Mouse (Mus musculus) ZHBTc4 (cell line): Measurements from ENCODE around the gene Cyp1b1.
A peak's percentile ranks its signal among the peaks of the same experiment; 100 is the strongest.

Source experiments
- DNase-seq: peaks from one replicate; pipeline ENCODE4 v3.0.0-alpha.2; 2011; ENCODE audit warnings: low read depth, low spot score

Cyp1b1 gene

DNA sequence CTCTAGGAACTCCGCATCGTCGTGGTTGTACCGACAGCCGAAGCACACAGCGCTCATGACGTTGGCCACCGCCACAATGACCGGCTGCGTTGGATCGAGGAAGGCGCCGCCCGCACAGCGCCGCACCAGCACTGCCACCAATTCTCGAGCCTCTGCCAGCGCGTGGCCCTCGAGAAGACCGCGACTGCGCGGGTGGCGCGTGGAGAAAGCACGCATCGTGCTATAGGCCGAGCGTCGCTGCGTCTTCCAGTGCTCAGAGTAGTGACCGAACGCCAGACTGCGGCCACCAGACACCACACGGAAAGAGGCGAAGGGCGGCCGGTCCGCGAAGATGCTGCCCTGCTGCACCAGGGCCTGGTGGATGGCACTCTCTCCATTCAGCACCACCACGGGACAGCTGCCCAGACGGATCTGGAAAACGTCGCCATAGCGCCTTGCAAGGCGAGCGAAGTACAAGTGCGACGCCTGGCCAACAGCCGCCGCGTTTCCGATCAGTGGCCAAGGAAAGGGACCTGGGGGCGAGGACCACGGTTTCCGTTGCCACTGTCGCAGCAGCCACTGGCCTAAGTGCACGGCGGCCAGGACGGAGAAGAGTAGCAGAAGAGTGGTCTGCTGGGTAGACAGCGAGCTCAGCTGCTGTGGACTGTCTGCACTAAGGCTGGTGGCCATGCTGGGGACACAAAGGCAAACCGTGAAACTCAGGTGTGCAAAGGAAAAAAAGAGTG lies 1.1 kb downstream of the Cyp1b1 start:
- DNase-seq, result peak; percentile 44

DNA sequence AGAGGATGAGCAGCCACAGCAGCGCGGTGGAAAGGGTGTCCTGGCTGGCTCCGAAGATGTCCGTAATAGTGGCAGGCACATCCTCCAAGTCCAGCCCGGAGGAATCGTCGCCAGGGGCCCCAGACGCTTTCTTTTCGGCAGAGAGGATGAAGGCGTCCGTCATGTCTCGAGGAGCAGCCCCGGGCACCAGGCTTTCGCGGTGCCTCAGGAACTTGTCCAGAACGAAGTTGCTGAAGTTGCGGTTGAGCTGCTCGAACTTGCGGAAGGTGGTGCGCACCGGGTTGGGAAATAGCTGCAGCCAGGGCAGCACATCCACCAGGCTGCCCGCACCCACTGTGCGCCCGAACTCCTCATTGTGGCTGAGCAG lies 1.6 kb downstream of the Cyp1b1 start:
- DNase-seq, result peak; percentile 43

DNA sequence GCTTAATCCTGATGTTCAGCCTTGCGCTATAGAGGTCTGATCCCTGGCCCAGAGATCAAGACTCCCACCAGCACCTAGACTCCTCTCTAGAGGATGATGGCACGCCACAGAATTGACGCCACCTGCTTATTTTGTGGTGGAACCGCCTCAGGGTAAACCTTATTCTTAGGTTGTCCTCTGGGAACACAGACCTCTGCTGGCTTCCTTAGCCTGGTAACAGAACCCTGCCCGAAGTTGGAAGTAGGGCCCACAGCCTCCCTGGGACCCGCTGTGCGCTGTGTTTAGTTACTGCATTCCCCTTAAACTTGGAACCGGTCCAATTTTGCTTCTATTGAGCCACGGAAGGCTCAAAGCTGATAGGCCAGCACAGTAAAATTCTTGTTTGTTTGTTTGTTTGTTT lies 2.3 kb downstream of the Cyp1b1 start:
- peak; percentile 22 for DNase-seq

DNA sequence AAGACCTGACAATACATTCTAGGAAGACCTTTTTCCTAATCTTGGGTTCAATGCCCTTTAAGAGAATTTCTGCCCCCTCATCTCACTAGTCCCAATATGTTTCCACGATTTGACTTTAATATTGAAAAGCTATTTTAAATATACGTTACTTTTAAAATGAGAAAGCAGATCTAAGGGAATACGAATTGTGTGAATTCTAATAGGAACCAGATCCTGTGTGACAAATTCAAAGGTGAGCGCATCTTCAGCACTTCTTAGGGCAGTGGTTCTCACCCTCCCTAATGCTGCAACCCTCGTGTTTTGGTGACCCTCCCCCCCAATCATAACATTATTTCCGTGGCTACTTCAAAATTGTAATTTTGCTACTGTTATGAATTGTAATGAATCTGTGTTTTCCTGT lies 2.9 kb downstream of the Cyp1b1 start:
- DNase-seq, result no peak

DNA sequence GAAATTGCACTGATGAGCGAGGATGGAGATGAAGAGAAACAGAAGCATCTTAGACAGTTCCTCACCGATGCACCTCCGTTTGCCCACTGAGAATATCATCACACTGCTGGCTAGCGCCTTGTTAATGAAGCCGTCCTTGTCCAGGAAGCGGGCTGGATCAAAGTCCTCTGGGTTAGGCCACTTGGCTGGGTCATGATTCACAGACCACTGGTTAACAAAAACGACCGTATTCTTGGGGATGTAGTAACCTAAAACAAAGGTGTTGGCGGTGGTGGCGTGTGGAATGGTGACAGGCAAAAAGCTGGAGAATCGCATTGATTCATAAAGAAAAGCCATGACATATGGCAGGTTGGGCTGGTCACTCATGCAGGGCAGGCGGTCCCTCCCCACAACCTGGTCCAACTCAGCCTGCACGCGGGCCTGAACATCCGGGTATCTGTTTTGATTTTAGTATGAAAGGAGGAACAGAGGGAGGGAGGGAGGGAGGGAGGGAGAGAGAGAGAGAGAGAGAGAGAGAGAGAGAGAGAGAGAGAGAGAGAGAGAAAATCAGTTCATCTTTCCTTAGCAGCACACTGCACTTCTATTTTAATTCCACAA lies 4.5 kb downstream of the Cyp1b1 start:
- DNase-seq, result no peak

DNA sequence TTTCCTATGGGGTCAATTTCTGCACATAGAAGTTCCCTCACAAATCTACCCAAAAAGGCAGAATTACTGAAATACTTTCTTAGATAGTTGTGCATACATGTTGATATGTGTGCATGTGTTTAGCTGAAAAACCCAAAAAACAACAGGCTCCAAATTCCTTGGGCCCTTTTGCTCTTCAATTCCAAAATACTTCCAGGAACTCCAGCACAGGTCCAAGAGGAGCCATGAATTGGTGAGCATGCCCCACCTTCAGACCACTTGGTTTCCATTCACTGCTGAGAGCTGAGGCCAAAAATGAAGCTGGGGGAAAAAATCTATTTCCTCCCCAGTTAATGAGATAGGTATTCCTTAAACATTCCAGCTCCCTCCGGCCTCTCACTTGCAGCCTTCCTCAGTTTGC lies 5.1 kb downstream of the Cyp1b1 start:
- no peak for DNase-seq

DNA sequence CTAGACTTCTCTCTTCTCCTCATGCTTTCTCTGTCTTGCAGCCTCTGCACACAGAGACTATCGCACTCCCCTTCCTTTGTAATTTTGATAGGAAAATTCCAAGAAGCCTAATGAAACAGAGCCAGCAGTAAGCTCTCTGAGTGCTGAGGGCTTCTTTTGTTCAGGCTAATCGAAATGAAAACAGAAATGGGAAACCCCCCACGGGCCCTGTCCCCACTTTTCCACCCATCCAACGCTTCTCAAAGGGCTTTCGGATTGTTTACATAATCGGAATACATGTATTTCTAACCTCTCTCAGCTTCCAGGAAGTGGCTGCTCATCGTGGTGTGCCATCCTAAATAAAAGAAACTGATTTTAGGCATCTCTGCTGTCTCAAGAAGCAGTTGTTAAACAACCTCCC lies 6.7 kb downstream of the Cyp1b1 start:
- peak; percentile 31 for DNase-seq

DNA sequence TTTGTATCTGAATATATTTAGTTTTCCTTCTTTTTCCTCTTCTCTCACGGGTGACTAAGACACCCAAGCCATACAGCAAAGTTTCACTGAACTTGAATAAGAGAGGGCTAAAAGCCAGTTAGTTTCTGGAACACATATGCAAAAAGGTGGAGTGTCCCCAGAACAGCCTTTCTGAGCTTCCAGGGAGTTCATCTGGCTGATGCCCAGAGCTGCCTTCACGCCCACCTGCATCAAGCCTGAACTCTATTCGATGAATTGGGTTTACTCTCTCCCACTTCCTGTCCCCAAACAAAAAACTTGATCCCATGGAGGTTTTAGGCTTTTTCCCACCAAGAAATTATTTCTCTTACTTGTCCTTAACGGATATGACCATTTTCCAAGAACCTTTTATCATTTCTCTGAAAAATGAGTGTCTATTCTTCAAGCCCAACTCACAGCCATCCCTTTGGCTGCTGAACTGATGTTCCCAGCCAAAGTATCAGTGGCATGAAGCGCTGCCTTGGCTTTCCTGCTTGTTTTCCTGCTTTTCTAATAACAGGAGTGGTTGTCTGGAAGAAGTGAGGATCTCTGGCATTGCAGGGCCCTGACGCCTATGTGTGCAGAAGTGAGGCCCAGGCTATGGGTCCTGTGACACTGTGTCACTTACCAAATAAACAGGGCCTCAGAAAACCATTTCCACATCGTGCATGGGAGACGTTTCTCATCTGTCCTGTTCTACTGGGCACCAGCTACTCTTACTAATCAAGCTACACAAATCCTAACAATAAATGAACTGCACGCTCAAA lies 9.0 kb downstream of the Cyp1b1 start:
- DNase-seq, result no peak

DNA sequence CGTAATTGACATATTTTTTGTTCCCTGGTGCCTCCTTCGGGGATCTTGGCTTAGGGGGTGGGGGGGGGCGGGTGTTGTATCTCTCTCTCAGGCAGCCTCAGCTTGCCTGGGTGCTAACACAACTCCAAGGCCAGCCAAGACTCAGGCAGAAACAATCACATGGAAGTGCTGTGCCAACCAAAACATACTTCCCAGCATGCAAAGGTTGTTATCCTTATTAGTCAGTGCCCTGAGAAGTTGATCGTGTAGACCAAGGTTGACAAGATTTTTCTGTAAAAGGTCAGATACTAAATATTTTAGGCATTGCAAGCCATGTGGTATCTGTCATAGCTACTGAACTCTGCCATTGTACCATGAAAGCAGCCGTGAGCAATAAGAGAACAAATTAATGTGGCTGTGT lies 14.0 kb downstream of the Cyp1b1 start:
- no peak for DNase-seq

DNA sequence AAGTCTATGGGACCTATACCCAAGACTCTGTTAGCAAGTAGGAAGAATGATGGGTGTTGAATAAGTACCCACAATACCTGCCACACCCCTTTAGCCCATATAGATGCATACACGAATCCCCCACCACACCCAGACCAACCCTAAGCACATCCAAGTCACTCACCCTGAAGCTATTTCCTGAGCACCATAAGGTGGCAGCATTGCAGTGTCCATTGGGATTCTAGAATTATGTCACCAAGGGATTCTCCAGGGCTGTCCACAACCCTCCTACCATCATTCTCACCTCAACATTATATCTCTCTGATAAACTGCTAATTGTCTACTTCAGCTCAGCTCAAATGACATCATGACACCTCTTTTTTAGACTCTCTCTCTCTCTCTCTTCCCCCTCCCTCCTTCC lies 15.7 kb downstream of the Cyp1b1 start:
- peak; percentile 21 for DNase-seq

DNA sequence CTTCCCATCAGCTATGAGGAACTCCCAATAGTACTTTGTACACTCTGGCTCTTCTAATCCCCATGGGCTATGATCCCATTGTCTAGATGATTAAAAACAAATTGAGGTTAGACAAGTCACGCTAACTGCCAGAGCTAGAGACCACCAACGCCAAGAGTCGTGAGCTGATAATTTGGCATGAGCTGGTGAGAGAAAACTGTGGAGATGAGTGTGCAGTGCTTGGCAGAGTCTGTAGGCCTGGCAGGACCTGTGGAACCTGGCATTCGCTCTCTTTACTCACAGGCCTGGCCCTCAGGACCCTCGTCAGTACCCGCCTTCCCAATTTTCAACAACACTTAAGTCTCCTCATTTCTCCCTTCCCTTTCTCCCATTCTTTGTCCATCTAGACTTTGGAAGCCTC lies 19.3 kb downstream of the Cyp1b1 start:
- DNase-seq, result no peak

DNA sequence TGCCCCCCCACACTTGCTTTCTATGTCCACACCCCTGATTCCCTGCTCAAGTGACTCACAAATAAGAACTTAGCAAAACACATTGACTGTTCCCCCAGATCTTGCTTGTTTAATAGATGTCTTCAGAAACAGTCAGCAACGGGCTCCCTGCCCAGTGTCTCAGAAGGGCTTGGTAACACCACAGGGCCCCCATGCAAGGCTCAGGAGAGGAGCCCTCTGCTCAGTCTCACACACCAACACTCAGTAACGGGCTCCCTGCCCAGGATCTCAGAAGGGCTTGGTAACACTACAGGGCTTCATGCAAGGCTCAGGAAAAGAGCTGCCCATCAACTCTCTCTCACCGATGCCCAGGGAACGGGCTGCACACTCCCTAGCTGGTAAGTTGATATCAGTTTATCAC lies 19.8 kb downstream of the Cyp1b1 start:
- no peak for DNase-seq

DNA sequence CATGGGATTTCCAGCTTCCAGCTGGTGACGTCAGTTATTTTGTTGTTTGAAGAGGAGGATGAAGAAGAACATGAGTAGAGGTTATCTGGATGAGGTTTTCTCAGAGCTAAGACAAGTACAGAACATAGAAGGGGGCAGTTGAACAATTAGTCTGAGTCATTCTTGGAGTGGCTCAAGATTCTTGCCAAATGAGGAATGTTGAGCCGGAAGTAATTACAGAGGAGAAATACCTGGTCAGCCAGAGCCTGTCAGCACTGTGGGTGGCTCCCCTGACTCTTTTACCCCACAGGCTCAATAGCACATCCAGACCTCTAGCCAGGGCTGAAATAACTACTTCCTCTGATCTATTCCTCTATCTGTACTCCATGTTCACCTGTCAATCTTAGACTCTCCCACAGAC lies 44.0 kb downstream of the Cyp1b1 start:
- DNase-seq, result no peak

DNA sequence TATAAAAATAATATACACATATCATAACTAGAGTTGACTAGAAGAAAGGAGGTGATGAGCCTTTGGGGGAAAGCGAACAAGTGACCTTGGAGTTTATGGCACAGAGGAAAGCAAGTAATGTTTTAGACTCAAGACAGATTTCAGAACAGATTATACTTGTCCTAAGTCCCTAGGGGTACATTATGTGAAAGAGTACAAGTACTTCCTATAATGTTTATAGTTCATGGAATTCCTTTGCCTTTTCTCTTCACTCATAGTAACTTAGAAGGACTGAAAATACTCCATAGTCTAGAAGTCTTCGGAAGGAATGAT lies 50.8 kb downstream of the Cyp1b1 start:
- DNase-seq, result no peak

DNA sequence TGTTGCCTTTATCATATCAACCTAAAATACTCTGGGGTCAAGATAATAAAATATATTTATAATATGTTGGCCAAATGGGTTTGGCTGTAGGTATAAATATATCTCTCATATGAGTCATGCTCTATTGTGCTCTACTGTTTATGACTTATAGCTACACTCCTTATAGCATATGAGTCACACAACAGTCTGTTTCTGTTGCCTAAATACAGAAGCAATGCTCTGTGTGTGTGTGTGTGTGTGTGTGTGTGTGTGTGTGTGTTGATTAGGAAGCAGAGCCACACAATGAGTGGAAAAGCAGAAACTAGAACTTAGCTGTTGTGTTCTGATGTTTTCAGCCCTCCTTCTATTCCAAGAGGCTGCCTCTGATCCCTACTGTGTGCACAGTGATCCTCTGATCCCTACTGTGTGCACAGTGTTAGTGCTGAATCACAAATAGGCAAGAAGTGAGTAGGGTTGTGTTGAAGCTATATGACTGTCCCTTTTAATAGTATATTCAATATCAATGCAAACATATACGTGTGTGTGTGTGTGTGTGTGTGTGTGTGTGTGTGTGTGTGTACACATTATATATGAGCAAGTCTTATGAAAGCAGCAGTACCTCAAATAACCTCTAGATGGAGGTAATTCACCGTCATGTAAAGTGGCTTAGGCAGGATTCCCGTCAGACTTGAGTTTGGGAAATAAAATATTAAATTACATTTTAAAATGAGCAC lies 51.3 kb downstream of the Cyp1b1 start:
- peak; percentile 44 for DNase-seq

DNA sequence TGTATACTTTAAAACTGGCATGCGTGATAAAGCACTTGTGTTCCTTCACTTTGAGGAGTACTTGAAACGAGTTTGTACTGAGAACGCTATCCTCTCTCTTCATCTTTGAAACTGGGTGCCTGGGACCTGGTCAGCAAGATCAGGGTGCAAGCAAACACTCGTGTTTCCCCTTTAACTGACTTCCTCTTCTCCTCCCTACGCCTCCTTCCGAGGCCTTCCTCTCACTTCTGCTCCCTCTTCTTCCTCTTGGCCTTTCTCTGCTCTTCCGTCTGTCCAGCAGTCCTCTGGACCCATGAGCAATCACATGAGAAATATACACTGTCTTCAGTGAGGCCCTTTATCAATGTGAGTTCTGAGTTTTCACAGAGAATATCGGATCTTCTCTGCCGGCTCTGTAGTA lies 53.0 kb downstream of the Cyp1b1 start:
- no peak for DNase-seq

DNA sequence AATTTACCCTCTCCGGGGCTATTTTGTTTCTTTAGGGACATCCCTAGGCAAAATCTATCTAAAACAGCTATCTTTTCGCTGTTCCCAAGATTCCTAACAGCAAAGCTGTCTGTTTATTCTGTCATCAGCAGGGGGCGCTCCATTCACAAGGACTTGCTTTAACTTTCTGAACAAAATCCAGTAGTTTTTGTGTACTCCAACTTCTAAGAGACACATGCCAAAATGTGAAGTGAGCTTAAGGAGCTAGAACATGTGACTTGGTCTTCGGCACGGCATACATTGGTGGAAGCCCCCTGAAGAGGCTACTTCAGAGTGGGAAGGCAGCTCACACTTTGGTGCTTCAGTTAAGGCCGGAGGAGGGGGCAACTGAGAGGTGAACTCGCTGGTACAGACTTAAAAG lies 53.5 kb downstream of the Cyp1b1 start:
- peak; percentile 60 for DNase-seq

DNA sequence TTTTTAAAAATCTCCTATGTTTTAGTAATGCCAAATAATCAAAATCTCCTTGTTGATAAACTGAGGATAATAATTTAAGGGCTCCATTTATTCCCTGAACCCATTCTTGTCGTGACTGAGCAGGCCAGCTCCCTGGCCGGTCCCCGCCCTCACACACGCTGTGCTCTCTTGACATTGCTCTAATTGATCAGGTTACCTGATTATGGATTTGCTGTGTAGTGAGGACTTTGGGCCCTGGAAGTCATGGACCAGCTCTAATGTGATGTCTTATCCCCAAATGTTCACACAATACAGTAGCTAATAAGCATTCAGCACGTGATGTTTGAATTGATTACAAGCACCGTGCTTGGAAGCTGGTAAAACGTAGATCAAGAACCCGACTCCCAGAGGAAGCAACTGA lies 56.0 kb downstream of the Cyp1b1 start:
- DNase-seq, result no peak

DNA sequence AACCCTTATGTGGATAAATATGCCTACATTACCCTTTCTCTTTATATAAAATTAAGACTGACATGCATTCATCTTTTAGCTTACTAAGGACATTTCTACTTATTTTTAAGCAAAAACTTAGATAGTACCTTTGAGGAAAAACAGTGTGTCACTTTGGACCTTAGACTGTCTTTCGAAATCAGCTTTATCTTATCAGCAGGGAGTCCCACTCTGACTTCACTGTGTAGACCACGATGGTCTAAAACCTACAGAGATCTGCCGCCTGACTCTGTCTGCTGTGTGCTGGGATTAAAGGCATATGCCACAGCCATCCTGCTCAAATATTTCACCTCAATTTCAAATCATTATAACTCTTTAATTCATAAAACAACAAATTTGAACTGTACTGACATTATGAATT lies 56.4 kb downstream of the Cyp1b1 start:
- DNase-seq, result no peak

DNA sequence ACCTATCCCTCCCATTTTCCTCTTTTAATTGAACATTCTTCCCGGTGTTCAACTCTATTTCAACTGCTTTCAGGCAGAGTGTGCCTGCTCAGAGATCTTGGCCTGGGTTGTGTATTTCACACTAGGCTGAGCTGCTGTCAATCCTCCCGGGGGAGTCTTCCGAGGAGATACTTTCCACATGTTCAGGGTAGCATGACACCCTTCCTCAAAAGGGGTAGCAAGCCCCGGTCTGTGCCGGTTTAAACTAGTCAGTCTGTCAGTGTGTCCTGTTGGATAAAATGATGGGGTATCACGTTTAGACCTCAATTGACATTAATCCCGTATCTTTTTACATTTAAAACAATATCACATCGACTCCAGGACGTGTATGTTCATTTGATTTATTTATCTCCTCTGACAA lies 57.1 kb downstream of the Cyp1b1 start:
- DNase-seq, result no peak

DNA sequence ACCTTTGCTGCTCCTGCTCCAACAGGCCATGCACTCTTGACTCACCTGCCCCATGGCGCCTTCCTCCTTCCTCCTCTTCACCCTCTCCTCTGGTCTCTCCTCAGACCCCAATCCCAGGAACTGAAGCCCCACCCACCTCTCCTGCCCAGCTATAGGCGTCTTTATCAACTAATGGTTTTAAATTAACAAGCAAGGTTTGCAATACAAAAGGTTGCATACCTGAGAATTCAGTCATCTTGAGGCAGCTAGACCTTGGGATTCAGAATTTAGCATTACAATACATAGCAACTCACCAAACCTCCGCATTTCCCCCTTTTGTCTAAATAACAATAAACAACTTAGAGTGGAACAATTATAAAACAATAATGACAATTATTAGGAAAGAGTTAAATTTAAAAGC lies 60.7 kb downstream of the Cyp1b1 start:
- DNase-seq, result peak; percentile 80

DNA sequence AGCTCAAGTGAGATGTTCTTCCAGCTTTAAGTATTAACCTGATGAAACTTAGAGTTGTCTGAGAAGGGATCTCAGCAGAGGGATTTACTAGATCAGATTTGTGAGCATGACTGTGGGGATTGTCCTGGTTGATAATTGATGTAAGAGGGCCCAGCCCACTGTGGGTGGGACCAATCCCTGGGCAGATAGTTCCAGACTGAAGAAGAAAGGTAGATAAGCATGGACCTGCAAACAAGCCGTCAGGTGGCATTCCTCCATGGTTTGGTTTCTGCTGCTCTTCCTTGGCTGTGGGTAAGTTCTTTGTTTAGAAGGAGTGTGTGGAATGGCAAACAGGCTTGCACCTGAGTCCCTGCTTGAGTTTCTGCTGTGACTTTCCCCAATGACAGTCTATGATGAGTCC lies 61.7 kb downstream of the Cyp1b1 start:
- peak; percentile 12 for DNase-seq
